In the genomic region with DNA sequence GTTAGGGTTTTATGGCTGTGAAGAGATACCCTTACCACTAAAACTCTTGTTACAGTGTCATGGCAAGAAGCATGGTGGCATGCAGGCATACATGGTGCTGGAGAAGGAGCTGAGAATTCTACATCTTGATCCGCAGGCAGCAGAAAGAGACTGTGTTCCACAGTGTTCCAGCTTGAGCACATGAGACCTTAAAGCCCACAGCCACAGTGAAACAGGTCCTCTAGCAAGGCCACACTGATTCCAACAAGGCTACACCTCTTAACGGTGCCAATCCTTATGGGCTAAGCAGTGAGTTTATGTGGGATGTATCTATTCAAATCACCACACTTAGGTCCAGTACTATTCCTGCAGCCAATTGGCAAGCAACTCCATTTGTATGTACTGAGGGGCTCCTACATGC, we compare ENCODE assay signal across 14 mouse cellular contexts. TPM values are rescaled to one million over a fixed set of nuclear protein-coding genes. Genes with fewer than 3 reads are reported as not detected.
"Had no signal": no experiment of that assay in that cellular context is flagged by ENCODE, and none has a peak within 500 bp of the region (broad histone marks: within the 10 kb centered on the region; RNA-seq: fewer than 3 reads in every experiment).

No protein-coding gene starts in this region.

- H3K36me3 ChIP-seq: intestine, embryonic 15.5 days; liver, embryonic 13.5 days had no signal

- H3K9me3 ChIP-seq: intestine, embryonic 15.5 days; limb, embryonic 10.5 days; limb, embryonic 13.5 days; liver, embryonic 13.5 days; megakaryocyte, embryonic 14.5 days had no signal

- ATAC-seq: intestine, embryonic 15.5 days had no signal

- H3K4me3 ChIP-seq: intestine, embryonic 15.5 days; layer of hippocampus, adult 2 months; limb, embryonic 10.5 days; limb, embryonic 13.5 days; liver, embryonic 13.5 days; megakaryocyte, embryonic 14.5 days had no signal

- H3K4me2 ChIP-seq: intestine, embryonic 15.5 days; limb, embryonic 13.5 days; liver, embryonic 13.5 days; midbrain, embryonic 11.5 days had no signal

- H3K27ac ChIP-seq: limb, embryonic 10.5 days; limb, embryonic 13.5 days had no signal

- DNase-seq: kidney, adult 11 months; layer of hippocampus, adult 9-11 months; liver, embryonic 13.5 days; midbrain, embryonic 14.5 days; right cerebral cortex, postnatal 4 days; thymus, adult 18-20 months; thymus, postnatal 36 days had no signal

- H3K9ac ChIP-seq: intestine, embryonic 15.5 days; limb, embryonic 13.5 days; liver, embryonic 13.5 days had no signal

- H3K27me3 ChIP-seq: intestine, embryonic 15.5 days; limb, embryonic 13.5 days had no signal

RNA-seq across cellular contexts. Expression of gene Sfrp5, which starts 56.3 kb away (rescaled TPM):
- total RNA-seq: layer of hippocampus, postnatal 25 days had no signal
